In the genomic region with DNA sequence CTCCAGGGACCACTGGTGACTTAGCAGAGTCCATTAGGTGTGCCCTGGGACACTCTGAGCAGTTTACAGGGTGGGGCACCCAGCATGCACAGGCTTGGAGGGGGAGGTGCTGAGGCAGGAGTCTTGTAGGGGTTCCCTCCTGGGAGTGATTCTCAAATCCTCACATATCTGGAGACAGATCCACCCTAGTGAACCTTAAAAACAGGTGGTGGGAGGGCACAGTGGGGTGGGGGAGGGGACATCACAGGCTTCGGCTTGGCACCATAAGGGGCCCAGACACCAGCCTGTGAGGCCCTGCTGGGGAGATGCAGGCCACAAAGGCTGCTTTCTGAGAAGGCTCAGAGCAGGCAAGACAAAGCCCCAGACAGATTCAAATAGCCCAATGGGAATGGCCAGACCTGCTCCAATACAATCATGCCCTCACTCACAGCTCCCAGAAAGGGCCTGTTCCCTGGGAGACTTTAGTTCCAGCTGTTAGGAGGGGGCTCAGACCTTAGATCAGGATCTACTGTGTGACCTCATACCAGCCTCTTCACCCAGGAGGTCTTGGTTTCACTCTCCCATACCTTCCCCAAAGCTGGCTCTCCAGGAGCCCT, we compare ENCODE assay signal across 10 mouse cellular contexts. TPM values are rescaled to one million over a fixed set of nuclear protein-coding genes. Genes with fewer than 3 reads are reported as not detected.
DNase-seq lines count a peak whose midpoint lies in the region; ATAC-seq and TF ChIP-seq lines count a peak whose summit lies in the region.
"Had no signal": no experiment of that assay in that cellular context is flagged by ENCODE, and none has a peak within 500 bp of the region (broad histone marks: within the 10 kb centered on the region; RNA-seq: fewer than 3 reads in every experiment).

No protein-coding gene starts in this region.

- no peaks in the 10 kb centered on the region for H3K36me3 ChIP-seq in heart, embryonic 14.5 days (ENCODE audit: control insufficient read depth, insufficient read depth, low read length)
- H3K36me3 ChIP-seq in heart, adult 2 months (ENCODE audit: control insufficient read depth, insufficient read depth, low read length) = no peaks in the 10 kb centered on the region
- no peaks in the 10 kb centered on the region for H3K36me3 ChIP-seq in intestine, embryonic 15.5 days
- no peaks in the 10 kb centered on the region; the same call in 1 of the 2 replicates for H3K36me3 ChIP-seq in neural tube, embryonic 12.5 days

- H3K79me2 ChIP-seq in heart, adult 2 months (replicated peaks; ENCODE audit: control insufficient read depth, insufficient read depth, low read length) = no peaks in the 10 kb centered on the region

- peak overlapping the region; percentile 38; the same call in 1 of the 2 replicates for H3K9ac ChIP-seq in heart, embryonic 14.5 days (ENCODE audit: low read length)
- H3K9ac ChIP-seq in heart, adult 2 months (ENCODE audit: low read depth, low read length) = no peak overlapping the region
- no peak overlapping the region for H3K9ac ChIP-seq in intestine, embryonic 15.5 days
- peak overlapping the region; percentile 29; the same call in 1 of the 2 replicates for H3K9ac ChIP-seq in neural tube, embryonic 12.5 days

- no peak for TF ChIP-seq POLR2A in heart, adult 2 months (IDR thresholded peaks at IDR 0.05; ENCODE audit: insufficient read depth, low read depth, low read length)
- TF ChIP-seq POLR2A in brain, embryonic 14.5 days (IDR thresholded peaks at IDR 0.05; ENCODE audit: borderline replicate concordance, extremely low read depth, insufficient read depth, insufficient read length, poor library complexity, severe bottlenecking) = no peak

- H3K27me3 ChIP-seq in heart, embryonic 14.5 days (ENCODE audit: control insufficient read depth, insufficient read depth, low read length) = no peaks in the 10 kb centered on the region
- no peaks in the 10 kb centered on the region for H3K27me3 ChIP-seq in heart, adult 2 months (ENCODE audit: control insufficient read depth, insufficient read depth, low read length)
- no peaks in the 10 kb centered on the region for H3K27me3 ChIP-seq in intestine, embryonic 15.5 days (replicated peaks)
- H3K27me3 ChIP-seq in neural tube, embryonic 12.5 days (replicated peaks) = no peaks in the 10 kb centered on the region

- no peak for ATAC-seq in heart, embryonic 14.5 days (ENCODE audit: insufficient number of reproducible peaks, insufficient read depth, low FRiP score, low read depth)
- peak; percentile 80 for ATAC-seq in intestine, embryonic 15.5 days
- peak; percentile 73 for ATAC-seq in neural tube, embryonic 12.5 days (ENCODE audit: low FRiP score, low read depth)
- ATAC-seq in cerebellum, adult (ENCODE audit: insufficient number of reproducible peaks, low FRiP score, low TSS enrichment) = no peak

- no peak overlapping the region for H3K4me2 ChIP-seq in heart, embryonic 14.5 days (ENCODE audit: low read length)
- H3K4me2 ChIP-seq in intestine, embryonic 15.5 days (replicated peaks) = 0 out of 2 replicates have a peak overlapping the region, but pooled peaks have one; percentile 9
- H3K4me2 ChIP-seq in neural tube, embryonic 12.5 days (replicated peaks) = peak overlapping the region; percentile 27

- no peak for TF ChIP-seq EP300 in heart, adult 2 months (IDR thresholded peaks at IDR 0.05; ENCODE audit: insufficient read depth, low read depth, low read length)

- H3K9me3 ChIP-seq in heart, embryonic 14.5 days (ENCODE audit: control insufficient read depth, low read length) = no peaks in the 10 kb centered on the region
- no peaks in the 10 kb centered on the region for H3K9me3 ChIP-seq in intestine, embryonic 15.5 days
- H3K9me3 ChIP-seq in neural tube, embryonic 12.5 days = no peaks in the 10 kb centered on the region

- no peak for TF ChIP-seq CTCF in heart, adult 2 months (IDR thresholded peaks at IDR 0.05)
- TF ChIP-seq CTCF in brain, embryonic 14.5 days (IDR thresholded peaks at IDR 0.05; ENCODE audit: borderline replicate concordance, extremely low read depth, insufficient read depth, insufficient read length) = no peak

- 60% methylated on average over 1 of the region's 1 CpGs for WGBS in heart, embryonic 14.5 days
- WGBS in heart, adult 2 months = 72% methylated on average over 1 of the region's 1 CpGs
- 39% methylated on average over 1 of the region's 1 CpGs for WGBS in intestine, embryonic 15.5 days
- WGBS in neural tube, embryonic 12.5 days = 8% methylated on average over 1 of the region's 1 CpGs

- no peak for DNase-seq in heart, adult 2 months
- DNase-seq in brain, embryonic 14.5 days (ENCODE audit: low read depth) = peak; percentile 76
- DNase-seq in adrenal gland, adult 8-10 months = no peak
- DNase-seq in heart, postnatal 14 days = no peak

- intact Hi-C loops in heart, adult 2 months (cut with DNase I) = no loop called here
- intact Hi-C loops in heart, postnatal 14 days (cut with DNase I) = no loop called here

- no peak overlapping the region for H3K27ac ChIP-seq in heart, embryonic 14.5 days (replicated peaks in 1 of 2; ENCODE audit: control insufficient read depth in 1 of 2, insufficient read depth in 1 of 2, low read depth in 2 of 2, low read length in 2 of 2)
- H3K27ac ChIP-seq in heart, adult 2 months = no peak overlapping the region
- H3K27ac ChIP-seq in intestine, embryonic 15.5 days = peak overlapping the region; percentile 45; the same call in 1 of the 2 replicates
- H3K27ac ChIP-seq in neural tube, embryonic 12.5 days = peak overlapping the region; percentile 4; the same call in 1 of the 2 replicates
- H3K27ac ChIP-seq: macrophage had no signal

- H3K4me1 ChIP-seq in heart, embryonic 14.5 days (ENCODE audit: control insufficient read depth in 2 of 2, insufficient read depth in 2 of 2, low read length in 2 of 2) = peaks cover 11 to 21% of the 10 kb centered on the region in 2 experiments
- H3K4me1 ChIP-seq in heart, adult 2 months (ENCODE audit: control insufficient read depth, insufficient read depth, low read length) = peaks cover 1% of the 10 kb centered on the region; the same call in 1 of the 2 replicates
- H3K4me1 ChIP-seq in intestine, embryonic 15.5 days (replicated peaks) = peaks cover 50% of the 10 kb centered on the region
- peaks cover 58% of the 10 kb centered on the region for H3K4me1 ChIP-seq in neural tube, embryonic 12.5 days

- H3K4me3 ChIP-seq in heart, embryonic 14.5 days (ENCODE audit: control insufficient read depth in 1 of 2, insufficient read depth in 1 of 2, low read depth in 1 of 2, low read length in 2 of 2) = no peak overlapping the region
- H3K4me3 ChIP-seq in heart, adult 2 months = no peak overlapping the region
- H3K4me3 ChIP-seq in intestine, embryonic 15.5 days (replicated peaks) = no peak overlapping the region
- H3K4me3 ChIP-seq in neural tube, embryonic 12.5 days = no peak overlapping the region

RNA-seq across cellular contexts. Expression of gene Itpk1, which starts 6.5 kb away (rescaled TPM):
- 3.7 and 4.2 TPM in 2 replicates for polyA plus RNA-seq in heart, embryonic 14.5 days (2014; fragmentation: Nextera tagmentation; extraction: Ambion mirVana)
- total RNA-seq in heart, adult 2 months (2021) = 1 to 10 TPM; 7.9 to 9.5 TPM
- 11.6 and 11.9 TPM in 2 replicates for polyA plus RNA-seq in heart, adult 2 months (2012; rRNA removed)
- 32.3 and 34.0 TPM in 2 replicates for polyA plus RNA-seq in brain, embryonic 14.5 days (2012; rRNA removed)
- polyA plus RNA-seq in intestine, embryonic 15.5 days (2015; fragmentation: Nextera tagmentation; extraction: Ambion mirVana) = 39.1 and 40.1 TPM in 2 replicates
- 24.7 and 28.0 TPM in 2 replicates for polyA plus RNA-seq in neural tube, embryonic 12.5 days (2016; fragmentation: Nextera tagmentation; extraction: Ambion mirVana)
- 100 to 1,000 TPM in 2 of 4 experiments, 10 to 100 TPM in 2; 49.2 to 139 (median 86.7) TPM for total RNA-seq in adrenal gland, adult 8-10 months (2022)
- 10 to 100 TPM; 10.7 to 13.0 TPM for total RNA-seq in heart, postnatal 14 days (2021)

RNA-seq across cellular contexts. Expression of gene Moap1, which starts 45.3 kb away (rescaled TPM):
- 14.3 and 17.2 TPM in 2 replicates for polyA plus RNA-seq in heart, embryonic 14.5 days (2014; fragmentation: Nextera tagmentation; extraction: Ambion mirVana)
- 1 to 10 TPM; 7.0 to 7.5 TPM for total RNA-seq in heart, adult 2 months (2021)
- 0.51 TPM in 1 of 2 replicates, not detected in the other for polyA plus RNA-seq in heart, adult 2 months (2012; rRNA removed)
- polyA plus RNA-seq in brain, embryonic 14.5 days (2012; rRNA removed) = 9.3 and 11.6 TPM in 2 replicates
- polyA plus RNA-seq in intestine, embryonic 15.5 days (2015; fragmentation: Nextera tagmentation; extraction: Ambion mirVana) = 20.5 and 23.1 TPM in 2 replicates
- polyA plus RNA-seq in neural tube, embryonic 12.5 days (2016; fragmentation: Nextera tagmentation; extraction: Ambion mirVana) = 38.4 and 42.9 TPM in 2 replicates
- 10 to 100 TPM in 3 of 4 experiments, 1 to 10 TPM in 1; 8.2 to 13.6 (median 11.5) TPM for total RNA-seq in adrenal gland, adult 8-10 months (2022)
- 1 to 10 TPM; 6.3 to 6.6 TPM for total RNA-seq in heart, postnatal 14 days (2021)

RNA-seq across cellular contexts. Expression of gene Tmem251, which starts 45.4 kb away (rescaled TPM):
- polyA plus RNA-seq in heart, embryonic 14.5 days (2014; fragmentation: Nextera tagmentation; extraction: Ambion mirVana) = 7.6 TPM in 2 replicates
- total RNA-seq in heart, adult 2 months (2021) = 1 to 10 TPM; 4.5 to 4.6 TPM
- polyA plus RNA-seq in heart, adult 2 months (2012; rRNA removed) = 1.8 and 4.0 TPM in 2 replicates
- polyA plus RNA-seq in brain, embryonic 14.5 days (2012; rRNA removed) = 4.9 and 5.0 TPM in 2 replicates
- 15.3 and 16.3 TPM in 2 replicates for polyA plus RNA-seq in intestine, embryonic 15.5 days (2015; fragmentation: Nextera tagmentation; extraction: Ambion mirVana)
- 11.6 and 11.7 TPM in 2 replicates for polyA plus RNA-seq in neural tube, embryonic 12.5 days (2016; fragmentation: Nextera tagmentation; extraction: Ambion mirVana)
- total RNA-seq in adrenal gland, adult 8-10 months (2022) = 1 to 10 TPM; 7.2 to 8.8 (median 7.7) TPM
- total RNA-seq in heart, postnatal 14 days (2021) = 1 to 10 TPM; 3.9 to 5.4 TPM

RNA-seq across cellular contexts. Expression of gene Gm28051, which starts 59.4 kb away (rescaled TPM):
- polyA plus RNA-seq in heart, embryonic 14.5 days (2014; fragmentation: Nextera tagmentation; extraction: Ambion mirVana) = not detected in 2 replicates
- total RNA-seq in heart, adult 2 months (2021) = not detected
- not detected in 2 replicates for polyA plus RNA-seq in heart, adult 2 months (2012; rRNA removed)
- not detected in 2 replicates for polyA plus RNA-seq in brain, embryonic 14.5 days (2012; rRNA removed)
- not detected in 2 replicates for polyA plus RNA-seq in intestine, embryonic 15.5 days (2015; fragmentation: Nextera tagmentation; extraction: Ambion mirVana)
- not detected in 2 replicates for polyA plus RNA-seq in neural tube, embryonic 12.5 days (2016; fragmentation: Nextera tagmentation; extraction: Ambion mirVana)
- not detected for total RNA-seq in adrenal gland, adult 8-10 months (2022)
- not detected for total RNA-seq in heart, postnatal 14 days (2021)
- total RNA-seq: heart, postnatal 25 days had no signal
- polyA plus RNA-seq: macrophage had no signal

RNA-seq across cellular contexts. Expression of gene Gon7, which starts 59.4 kb away (rescaled TPM):
- 22.9 and 26.5 TPM in 2 replicates for polyA plus RNA-seq in heart, embryonic 14.5 days (2014; fragmentation: Nextera tagmentation; extraction: Ambion mirVana)
- total RNA-seq in heart, adult 2 months (2021) = 10 to 100 TPM in 1 of 2 experiments, 1 to 10 TPM in 1; 9.8 to 10.4 TPM
- 5.9 and 7.0 TPM in 2 replicates for polyA plus RNA-seq in heart, adult 2 months (2012; rRNA removed)
- 21.9 and 24.1 TPM in 2 replicates for polyA plus RNA-seq in brain, embryonic 14.5 days (2012; rRNA removed)
- 30.8 and 31.2 TPM in 2 replicates for polyA plus RNA-seq in intestine, embryonic 15.5 days (2015; fragmentation: Nextera tagmentation; extraction: Ambion mirVana)
- polyA plus RNA-seq in neural tube, embryonic 12.5 days (2016; fragmentation: Nextera tagmentation; extraction: Ambion mirVana) = 43.7 and 44.1 TPM in 2 replicates
- 10 to 100 TPM; 12.1 to 16.5 (median 14.6) TPM for total RNA-seq in adrenal gland, adult 8-10 months (2022)
- 10 to 100 TPM in 1 of 2 experiments, 1 to 10 TPM in 1; 9.3 to 10.6 TPM for total RNA-seq in heart, postnatal 14 days (2021)

Comparison
In these comparisons a context has a peak if more than half of its experiments do, and no peak if none do; other contexts are left out.
1. H3K9ac ChIP-seq: peak in heart, embryonic 14.5 days (single experiment) and neural tube, embryonic 12.5 days (single experiment); none in heart, adult 2 months (single experiment) and intestine, embryonic 15.5 days (single experiment).
2. ATAC-seq: peak in intestine, embryonic 15.5 days (single experiment) and neural tube, embryonic 12.5 days (single experiment); none in heart, embryonic 14.5 days (single experiment) and cerebellum, adult (single experiment).
3. H3K27ac ChIP-seq: peak in intestine, embryonic 15.5 days (single experiment) and neural tube, embryonic 12.5 days (single experiment); none in heart, embryonic 14.5 days (0 of 2) and heart, adult 2 months (single experiment).